Mouse (Mus musculus) heart, postnatal 25 days (tissue): ENCODE results near the gene Eno3. TPM values are rescaled to one million over a fixed set of nuclear protein-coding genes. Genes with fewer than 3 reads are reported as not detected.

Experiments
- DNase-seq: peaks from one replicate; pipeline ENCODE4 v3.0.0; 2022; ENCODE audit warnings: low spot score
- intact Hi-C: fragments of 180-260 bp; cut with DNase I; formaldehyde crosslinking; loops from one replicate; pipeline ENCODE4 v1.15.1; 2025
- total RNA-seq, 2 experiments: library from RNA; stranded (reverse); gene quantifications; 2 replicates each; pipeline ENCODE4 v1.2.3; 2021

Eno3 gene
- 1,000 to 10,000 TPM; 2,028 to 2,111 TPM for total RNA-seq

- no peak for DNase-seq
- intact Hi-C loops, result loop anchor here (10.0 kb wide), 1 partner anchor 642 kb away; the partner anchor contains the start of genes Acadvl and Dlg4
Measured at GRCm38 (mm10) chr11:70656964-70657363, at the start of gene Eno3. Eno3 (plus strand) TSS chr11:70657202.

- intact Hi-C loops, result no loop called here
- DNase-seq, result no peak
Measured at GRCm38 (mm10) chr11:70607611-70608010, 49.4 kb upstream of the Eno3 start.

- intact Hi-C loops, result no loop called here
- no peak for DNase-seq
Measured at GRCm38 (mm10) chr11:70608381-70609066, 48.5 kb upstream of the Eno3 start.

- intact Hi-C loops, result no loop called here
Measured at GRCm38 (mm10) chr11:70610752-70611151, 46.2 kb upstream of the Eno3 start.

GRCm38 (mm10) chr11:70612505-70612904 lies 44.5 kb upstream of the Eno3 start:
- intact Hi-C loops, result no loop called here
- no peak for DNase-seq

More at GRCm38 (mm10) chr11:70610752-70611151, 46.2 kb upstream of the Eno3 start:
- no peak for DNase-seq

GRCm38 (mm10) chr11:70615074-70615473 lies 41.9 kb upstream of the Eno3 start:
- DNase-seq, result peak; percentile 55
- intact Hi-C loops, result no loop called here

GRCm38 (mm10) chr11:70615516-70616093 lies 41.4 kb upstream of the Eno3 start, which contains the start of gene 4930544D05Rik:
4930544D05Rik (plus strand) TSS chr11:70615848.
- DNase-seq, result no peak
- intact Hi-C loops, result no loop called here

- no peak for DNase-seq
- intact Hi-C loops, result no loop called here
Measured at GRCm38 (mm10) chr11:70619101-70619500, 37.9 kb upstream of the Eno3 start, which contains the start of gene Chrne. Chrne (minus strand) TSS chr11:70619216.

GRCm38 (mm10) chr11:70621972-70622814 lies 34.8 kb upstream of the Eno3 start:
- intact Hi-C loops, result no loop called here
- DNase-seq, result no peak

GRCm38 (mm10) chr11:70623053-70623742 lies 33.8 kb upstream of the Eno3 start:
- no peak for DNase-seq
- intact Hi-C loops, result no loop called here

- intact Hi-C loops, result loop anchor here (5.0 kb wide), 1 partner anchor 108 kb away; the partner anchor contains the start of gene Gltpd2
- no peak for DNase-seq
Measured at GRCm38 (mm10) chr11:70625473-70625872, 31.5 kb upstream of the Eno3 start.

GRCm38 (mm10) chr11:70626877-70627276 lies 30.1 kb upstream of the Eno3 start:
- no peak for DNase-seq
- intact Hi-C loops, result loop anchor here (5.0 kb wide), 1 partner anchor 110 kb away; the partner anchor contains the start of gene Gltpd2

GRCm38 (mm10) chr11:70628431-70628830 lies 28.6 kb upstream of the Eno3 start:
- DNase-seq, result no peak
- intact Hi-C loops, result loop anchor here (2.0 to 5.0 kb wide), 2 partner anchors 111 to 126 kb away; partner anchors contain the start of gene Gltpd2

- no peak for DNase-seq
- intact Hi-C loops, result loop anchor here (2.0 to 5.0 kb wide), 2 partner anchors 112 to 125 kb away; partner anchors contain the start of gene Gltpd2
Measured at GRCm38 (mm10) chr11:70629557-70629956, 27.4 kb upstream of the Eno3 start.

- DNase-seq, result no peak
- intact Hi-C loops, result no loop called here
Measured at GRCm38 (mm10) chr11:70630129-70630528, 26.9 kb upstream of the Eno3 start.

- no peak for DNase-seq
- intact Hi-C loops, result no loop called here
Measured at GRCm38 (mm10) chr11:70635601-70636000, 21.4 kb upstream of the Eno3 start.

GRCm38 (mm10) chr11:70637764-70638163 lies 19.2 kb upstream of the Eno3 start:
- no peak for DNase-seq
- intact Hi-C loops, result no loop called here

GRCm38 (mm10) chr11:70638293-70638692 lies 18.7 kb upstream of the Eno3 start:
- DNase-seq, result no peak
- intact Hi-C loops, result no loop called here

- DNase-seq, result no peak
- intact Hi-C loops, result no loop called here
Measured at GRCm38 (mm10) chr11:70638714-70639278, 18.2 kb upstream of the Eno3 start, which contains the start of gene Gp1ba. Gp1ba (plus strand) TSS chr11:70639122.
